Mouse (Mus musculus): ENCODE data around the gene Gigyf1. TPM values are rescaled to one million over a fixed set of nuclear protein-coding genes. Genes with fewer than 3 reads are reported as not detected.

Gigyf1 gene
- total RNA-seq, 2 experiments from 2014 or later: 40.5 to 48.8 TPM

DNA sequence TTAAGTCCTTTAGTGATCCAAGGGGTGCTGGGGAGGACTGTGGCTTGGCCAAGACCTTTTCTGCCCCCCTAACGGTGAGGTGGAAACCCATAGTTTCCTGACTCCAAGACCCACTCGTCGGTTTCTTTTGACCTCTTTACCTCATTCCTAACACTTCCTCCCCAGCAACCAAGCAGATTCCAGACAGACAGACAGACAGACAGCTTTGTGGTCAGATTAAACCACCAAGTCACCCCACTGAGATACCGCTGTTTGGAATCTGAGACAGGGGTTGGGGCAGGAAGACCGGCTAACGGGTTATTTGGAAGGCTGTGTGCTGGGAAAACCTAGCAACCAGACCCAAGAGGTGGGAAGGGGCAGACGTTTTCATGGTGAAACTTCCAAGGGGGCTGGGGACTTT lies 51.8 kb downstream of the Gigyf1 start:
- no peak for DNase-seq (ENCODE audit: low spot score in 2 of 2)

DNA sequence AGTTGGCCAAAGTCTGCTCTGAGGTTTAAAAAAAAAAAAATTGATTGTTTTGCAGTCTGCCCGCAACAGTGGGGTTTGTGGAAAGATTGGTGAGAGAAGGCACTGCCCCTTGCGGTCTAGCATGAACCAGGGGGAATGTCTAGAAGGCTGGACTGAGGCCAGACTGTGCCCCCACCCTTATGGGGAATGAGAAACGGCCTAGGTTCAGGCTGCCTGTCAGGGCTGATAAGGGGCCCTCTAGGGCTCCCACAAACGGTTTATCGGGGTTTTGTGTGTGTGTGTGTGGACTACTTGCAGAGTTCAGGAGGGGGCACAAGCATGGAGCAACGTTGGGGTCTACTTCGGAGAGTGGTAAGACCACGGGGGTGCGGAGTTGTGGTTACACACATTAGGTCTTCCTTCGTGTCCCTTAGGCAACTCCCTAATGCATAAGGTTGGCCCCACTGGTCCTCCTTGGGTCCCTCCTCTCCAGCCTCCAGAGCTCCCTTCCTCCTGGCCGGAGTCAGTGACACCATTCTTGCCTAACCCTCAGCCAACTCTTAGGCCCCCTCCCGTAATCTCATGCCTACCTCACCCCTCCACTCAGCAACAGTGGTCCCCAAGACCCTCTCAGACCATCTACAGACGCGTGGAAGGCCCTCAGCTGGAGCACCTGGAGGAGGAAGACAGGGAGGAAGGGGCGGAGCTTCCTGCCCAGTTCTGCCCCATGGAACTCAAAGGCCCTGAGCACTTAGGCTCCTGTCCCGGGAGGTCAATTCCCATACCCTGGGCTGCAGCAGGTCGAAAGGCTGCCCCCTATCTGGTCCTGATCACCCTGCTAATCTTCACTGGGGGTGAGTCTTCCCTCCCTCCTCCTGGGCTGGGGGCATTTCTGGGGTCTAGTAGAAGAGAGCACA lies 52.6 kb downstream of the Gigyf1 start:
- DNase-seq (ENCODE audit: low spot score in 2 of 2): no peak

DNA sequence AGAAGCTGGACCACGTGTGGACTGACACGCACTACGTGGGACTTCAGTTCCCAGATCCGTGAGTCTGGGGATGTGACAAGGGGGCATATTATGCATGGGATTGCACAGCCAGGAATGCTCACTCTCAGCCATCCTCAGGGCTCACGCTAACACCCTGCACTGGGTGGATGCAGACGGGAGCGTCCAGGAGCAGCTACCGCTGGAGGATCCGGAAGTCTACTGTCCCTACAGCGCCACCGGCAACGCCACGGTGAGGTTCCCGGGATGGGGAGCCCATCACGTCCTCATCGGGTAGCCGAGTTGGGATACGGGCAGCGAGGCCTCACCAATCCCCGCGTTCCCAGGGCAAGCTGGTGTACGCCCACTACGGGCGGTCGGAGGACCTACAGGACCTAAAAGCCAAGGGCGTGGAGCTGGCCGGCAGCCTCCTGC lies 56.1 kb downstream of the Gigyf1 start:
- DNase-seq (ENCODE audit: low spot score in 2 of 2): peak; percentile 25 to 50

Small RNAs within 50 kb of the gene (microRNA-seq; reads per million reads assigned to microRNA genes)
- gene Mir6418: 1.4 to 4.2 reads per million in 2 experiments

Other genes with a start within 250 kb of the Gigyf1 start
- 100 to 1,000 TPM in 1 of 2 experiments, 10 to 100 TPM in 1; 85.6 to 100 TPM for gene Ache, start 231.0 kb upstream of the Gigyf1 start, total RNA-seq (2021)
- gene Ufsp1, start 223.9 kb upstream of the Gigyf1 start, total RNA-seq (2021): 10 to 100 TPM; 18.0 to 19.9 TPM
- gene Srrt, start 210.9 kb upstream of the Gigyf1 start, total RNA-seq (2021): 100 to 1,000 TPM; 189 to 217 TPM
- 1 to 10 TPM; 4.6 to 6.0 TPM for gene Trip6, start 204.1 kb upstream of the Gigyf1 start, total RNA-seq (2021)
- gene Slc12a9, start 185.0 kb upstream of the Gigyf1 start, total RNA-seq (2021): 10 to 100 TPM; 29.7 to 35.5 TPM
- gene Ephb4, start 168.4 kb upstream of the Gigyf1 start, total RNA-seq (2021): 1 to 10 TPM; 5.8 to 6.6 TPM
- under 1 TPM; 0.21 to 0.57 TPM for gene Zan, start 41.5 kb upstream of the Gigyf1 start, total RNA-seq (2021)
- gene Pop7, start 16.0 kb upstream of the Gigyf1 start, total RNA-seq (2021): 10 to 100 TPM; 32.9 to 37.1 TPM
- gene Epo, start 14.7 kb downstream of the Gigyf1 start, total RNA-seq (2021): not detected
- 100 to 1,000 TPM; 704 to 770 TPM for gene Gnb2, start 15.0 kb downstream of the Gigyf1 start, total RNA-seq (2021)
- gene Actl6b, start 35.0 kb downstream of the Gigyf1 start, total RNA-seq (2021): 100 to 1,000 TPM; 128 to 133 TPM
- 10 to 100 TPM; 10.9 to 15.5 TPM for gene Tfr2, start 51.3 kb downstream of the Gigyf1 start, total RNA-seq (2021)
- 10 to 100 TPM; 36.7 to 40.0 TPM for gene Mospd3, start 82.5 kb downstream of the Gigyf1 start, total RNA-seq (2021)
- gene Pcolce, start 95.2 kb downstream of the Gigyf1 start, total RNA-seq (2021): 10 to 100 TPM in 1 of 2 experiments, 1 to 10 TPM in 1; 6.9 to 13.6 TPM
- gene Fbxo24, start 110.5 kb downstream of the Gigyf1 start, total RNA-seq (2021): under 1 TPM; 0.17 to 0.37 TPM
- 10 to 100 TPM; 14.7 to 19.5 TPM for gene Lrch4, start 110.6 kb downstream of the Gigyf1 start, total RNA-seq (2021)
- gene Gm20605, start 110.6 kb downstream of the Gigyf1 start, total RNA-seq (2021): 10 to 100 TPM; 11.0 to 14.7 TPM
- 1 to 10 TPM; 6.3 to 6.6 TPM for gene Sap25, start 122.8 kb downstream of the Gigyf1 start, total RNA-seq (2021)
- gene Irs3, start 127.2 kb downstream of the Gigyf1 start, total RNA-seq (2021): not detected
- gene Agfg2, start 166.2 kb downstream of the Gigyf1 start, total RNA-seq (2021): 10 to 100 TPM; 51.7 to 56.5 TPM
- 10 to 100 TPM; 73.9 to 75.0 TPM for gene Nyap1, start 223.1 kb downstream of the Gigyf1 start, total RNA-seq (2021)
- gene Tsc22d4, start 227.2 kb downstream of the Gigyf1 start, total RNA-seq (2021): 100 to 1,000 TPM; 213 to 225 TPM

Measured in layer of hippocampus, postnatal 14 days (tissue).